Mouse (Mus musculus) lung, postnatal 36 days (tissue): ENCODE results near the gene B230217C12Rik.

ENCODE experiments used
- DNase-seq: peaks from one replicate; pipeline ENCODE4 v3.0.0; 2022; ENCODE audit warnings: mixed read lengths

Gene B230217C12Rik

GRCm38 (mm10) chr11:97874396-97874795 is 33.8 kb downstream of the B230217C12Rik start:
- DNase-seq: no peak

GRCm38 (mm10) chr11:97877341-97877740 is 36.8 kb downstream of the B230217C12Rik start:
- no peak for DNase-seq

GRCm38 (mm10) chr11:97880362-97880761 is 39.8 kb downstream of the B230217C12Rik start:
- DNase-seq: no peak

- peak; percentile 82 for DNase-seq
Measured at GRCm38 (mm10) chr11:97883542-97883917, 43.0 kb downstream of the B230217C12Rik start.

GRCm38 (mm10) chr11:97883918-97884600 is 43.5 kb downstream of the B230217C12Rik start, which contains the start of gene Fbxo47:
Fbxo47 (minus strand) TSS chr11:97884154.
- DNase-seq: peak; percentile 99

GRCm38 (mm10) chr11:97884601-97885185 is 44.1 kb downstream of the B230217C12Rik start:
- no peak for DNase-seq

GRCm38 (mm10) chr11:97885296-97885915 is 44.8 kb downstream of the B230217C12Rik start:
- DNase-seq: no peak

- no peak for DNase-seq
Measured at GRCm38 (mm10) chr11:97891821-97892220, 51.2 kb downstream of the B230217C12Rik start.
